Mouse (Mus musculus) stomach, embryonic 14.5 days (tissue): Measurements from ENCODE around the gene Slc6a5. TPM values are rescaled to one million over a fixed set of nuclear protein-coding genes. Genes with fewer than 3 reads are reported as not detected.

Experiments used
- ATAC-seq: fragments of 200-750 bp; cut with Nextera tagmentation; 2 replicates; pipeline ENCODE4 v1.8.0; 2017; ENCODE audit warnings: low read depth, moderate TSS enrichment; ENCODE audit not compliant: insufficient number of reproducible peaks, insufficient read depth, low FRiP score
- H3K27ac ChIP-seq: fragments of 300-500 bp; sonication (generic); 2 replicates; pipeline ENCODE4 v1.5.1; 2014; ENCODE audit warnings: mild to moderate bottlenecking, low read length, moderate library complexity, mixed read lengths
- H3K27me3 ChIP-seq: fragments of 300-500 bp; sonication (generic); 2 replicates; pipeline ENCODE4 v1.6.1; 2014; ENCODE audit warnings: low read length, control low read depth, mixed read lengths; ENCODE audit not compliant: control insufficient read depth, insufficient read depth
- H3K36me3 ChIP-seq: fragments of 300-500 bp; sonication (generic); 2 replicates; pipeline ENCODE4 v1.6.1; 2014; ENCODE audit warnings: mild to moderate bottlenecking, control low read depth, low read length, moderate library complexity, mixed read lengths; ENCODE audit not compliant: control insufficient read depth, insufficient read depth
- H3K4me1 ChIP-seq: fragments of 300-500 bp; sonication (generic); 2 replicates; pipeline ENCODE4 v1.6.1; 2014; ENCODE audit warnings: low read length, control low read depth, mixed read lengths; ENCODE audit not compliant: control insufficient read depth, insufficient read depth
- H3K4me2 ChIP-seq: fragments of 300-500 bp; sonication (generic); replicated peaks from 2 replicates; pipeline ENCODE4 v1.6.1; 2014; ENCODE audit warnings: low read depth, low read length, control low read depth
- H3K4me3 ChIP-seq: fragments of 300-500 bp; sonication (generic); 2 replicates; pipeline ENCODE4 v1.5.1; 2014; ENCODE audit warnings: low read depth, low read length, control low read depth
- H3K9ac ChIP-seq: fragments of 300-500 bp; sonication (generic); replicated peaks from 2 replicates; pipeline ENCODE4 v1.6.1; 2014; ENCODE audit warnings: low read depth, mild to moderate bottlenecking, control low read depth, low read length, moderate library complexity, mixed read lengths
- H3K9me3 ChIP-seq: fragments of 300-500 bp; sonication (generic); 2 replicates; pipeline ENCODE4 v1.6.1; 2016; ENCODE audit warnings: low read depth, low read length, control low read depth; ENCODE audit not compliant: control insufficient read depth
- WGBS: fragments of 180-500 bp; shearing (Covaris S2); extraction: QIAGEN DNeasy Blood & Tissue Kit; methylation state at CpG from one replicate; pipeline ENCODE4 v1.1.7; 2014; 5-methylcytosine and 5-hydroxymethylcytosine counted together
- polyA plus RNA-seq: library from polyadenylated mRNA; unstranded; fragments of >200 nt; fragmentation: Nextera tagmentation; extraction: Ambion mirVana; gene quantifications from 2 replicates; pipeline ENCODE4 v1.2.1, GENCODE M21; 2014

Gene Slc6a5
- 0.03 TPM in 1 of 2 replicates, not detected in the other for polyA plus RNA-seq

GRCm38 (mm10) chr7:49909850-49910249, at the start of gene Slc6a5:
Gene Slc6a5, plus strand, starts transcription at chr7:49910146.
- Histone ChIP-seq H3K9me3 (no peaks in the 10 kb centered on the region), H3K4me2 (no peak within 1 kb of the TSS), H3K27ac (no peak within 1 kb of the TSS), H3K27me3 (peaks cover 87% of the 10 kb centered on the region), H3K4me3 (no peak within 1 kb of the TSS), H3K9ac (no peak within 1 kb of the TSS), H3K36me3 (no peaks in the 10 kb centered on the region), H3K4me1 (no peaks in the 10 kb centered on the region)
- WGBS, result 5% methylated on average over 15 of the region's 15 CpGs
- ATAC-seq, result no peak

GRCm38 (mm10) chr7:49861196-49861595, 48.8 kb upstream of the Slc6a5 start:
- Histone ChIP-seq H3K36me3 (peaks cover 3% of the 10 kb centered on the region; the same call in 1 of the 2 replicates), H3K9me3 (no peaks in the 10 kb centered on the region), H3K4me1 (no peaks in the 10 kb centered on the region), H3K27ac (no peak overlapping the region), H3K9ac (no peak overlapping the region), H3K4me3 (no peak overlapping the region), H3K4me2 (no peak overlapping the region), H3K27me3 (no peaks in the 10 kb centered on the region)
- ATAC-seq, result no peak
- WGBS, result 95% methylated on average over 2 of the region's 2 CpGs

GRCm38 (mm10) chr7:49863753-49864152, 46.2 kb upstream of the Slc6a5 start:
- Histone ChIP-seq H3K27me3 (no peaks in the 10 kb centered on the region), H3K4me2 (no peak overlapping the region), H3K36me3 (no peaks in the 10 kb centered on the region), H3K4me3 (no peak overlapping the region), H3K9me3 (no peaks in the 10 kb centered on the region), H3K27ac (no peak overlapping the region), H3K4me1 (no peaks in the 10 kb centered on the region), H3K9ac (no peak overlapping the region)
- ATAC-seq, result no peak
- 68% methylated on average over 3 of the region's 3 CpGs for WGBS

- H3K27ac ChIP-seq, result no peak overlapping the region
- no peaks in the 10 kb centered on the region for H3K27me3 ChIP-seq
- 77% methylated on average over 5 of the region's 5 CpGs for WGBS
- ATAC-seq, result no peak
- no peak overlapping the region for H3K9ac ChIP-seq
- H3K36me3 ChIP-seq, result no peaks in the 10 kb centered on the region
- no peaks in the 10 kb centered on the region for H3K9me3 ChIP-seq
- H3K4me2 ChIP-seq, result no peak overlapping the region
- H3K4me1 ChIP-seq, result no peaks in the 10 kb centered on the region
- H3K4me3 ChIP-seq, result no peak overlapping the region
Measured at GRCm38 (mm10) chr7:49869656-49870055, 40.3 kb upstream of the Slc6a5 start.

GRCm38 (mm10) chr7:49870276-49870675, 39.7 kb upstream of the Slc6a5 start:
- no peak for ATAC-seq
- no peaks in the 10 kb centered on the region for H3K36me3 ChIP-seq
- no peak overlapping the region for H3K4me2 ChIP-seq
- no peaks in the 10 kb centered on the region for H3K9me3 ChIP-seq
- H3K4me1 ChIP-seq, result no peaks in the 10 kb centered on the region
- no peaks in the 10 kb centered on the region for H3K27me3 ChIP-seq
- H3K4me3 ChIP-seq, result no peak overlapping the region
- H3K27ac ChIP-seq, result no peak overlapping the region
- 72% methylated on average over 3 of the region's 3 CpGs for WGBS
- no peak overlapping the region for H3K9ac ChIP-seq

- ATAC-seq, result no peak
- Histone ChIP-seq H3K4me3 (no peak overlapping the region), H3K27ac (no peak overlapping the region), H3K9ac (no peak overlapping the region), H3K4me1 (peaks cover 3% of the 10 kb centered on the region; the same call in 1 of the 2 replicates), H3K36me3 (no peaks in the 10 kb centered on the region), H3K4me2 (no peak overlapping the region), H3K9me3 (no peaks in the 10 kb centered on the region), H3K27me3 (no peaks in the 10 kb centered on the region)
- WGBS, result 78% methylated on average over 5 of the region's 5 CpGs
Measured at GRCm38 (mm10) chr7:49877307-49877706, 32.6 kb upstream of the Slc6a5 start.

GRCm38 (mm10) chr7:49879051-49879450, 30.9 kb upstream of the Slc6a5 start:
- H3K27me3 ChIP-seq, result no peaks in the 10 kb centered on the region
- H3K36me3 ChIP-seq, result no peaks in the 10 kb centered on the region
- 81% methylated on average over 13 of the region's 13 CpGs for WGBS
- H3K9me3 ChIP-seq, result no peaks in the 10 kb centered on the region
- no peak overlapping the region for H3K27ac ChIP-seq
- ATAC-seq, result no peak
- H3K4me2 ChIP-seq, result no peak overlapping the region
- H3K4me3 ChIP-seq, result no peak overlapping the region
- H3K4me1 ChIP-seq, result peaks cover 9% of the 10 kb centered on the region; the same call in 1 of the 2 replicates
- no peak overlapping the region for H3K9ac ChIP-seq

- no peak overlapping the region for H3K4me2 ChIP-seq
- no peaks in the 10 kb centered on the region for H3K9me3 ChIP-seq
- no peak overlapping the region for H3K4me3 ChIP-seq
- no peaks in the 10 kb centered on the region for H3K36me3 ChIP-seq
- WGBS, result 60% methylated on average over 8 of the region's 8 CpGs
- H3K9ac ChIP-seq, result no peak overlapping the region
- no peak for ATAC-seq
- peaks cover 9% of the 10 kb centered on the region; the same call in 1 of the 2 replicates for H3K4me1 ChIP-seq
- no peak overlapping the region for H3K27ac ChIP-seq
- no peaks in the 10 kb centered on the region for H3K27me3 ChIP-seq
Measured at GRCm38 (mm10) chr7:49879998-49880707, 29.8 kb upstream of the Slc6a5 start.

- no peaks in the 10 kb centered on the region for H3K9me3 ChIP-seq
- H3K9ac ChIP-seq, result no peak overlapping the region
- no peak for ATAC-seq
- H3K27me3 ChIP-seq, result no peaks in the 10 kb centered on the region
- no peak overlapping the region for H3K4me3 ChIP-seq
- H3K4me2 ChIP-seq, result no peak overlapping the region
- no peak overlapping the region for H3K27ac ChIP-seq
- WGBS, result 16% methylated on average over 4 of the region's 4 CpGs
- no peaks in the 10 kb centered on the region for H3K36me3 ChIP-seq
- peaks cover 9% of the 10 kb centered on the region; the same call in 1 of the 2 replicates for H3K4me1 ChIP-seq
Measured at GRCm38 (mm10) chr7:49882288-49882687, 27.7 kb upstream of the Slc6a5 start.
